Mouse (Mus musculus) thymus, postnatal 36 days (tissue): ENCODE results near the gene Dglucy.

ENCODE experiments used
- DNase-seq, 2 experiments: peaks; one replicate each; pipeline ENCODE4 v3.0.0; 2022; ENCODE audit warnings: mixed read lengths in 2 of 2

The Dglucy gene

GRCm38 (mm10) chr12:100887801-100888258 is 109.0 kb downstream of the Dglucy start:
- peak; percentile 29 to 44 for DNase-seq

- DNase-seq, result no peak
Observed at GRCm38 (mm10) chr12:100890548-100890947, 111.7 kb downstream of the Dglucy start.

- peak in 1 of 2 experiments; percentile 44 for DNase-seq
Observed at GRCm38 (mm10) chr12:100895504-100895903, 116.6 kb downstream of the Dglucy start.

- DNase-seq, result no peak
Observed at GRCm38 (mm10) chr12:100896661-100897060, 117.8 kb downstream of the Dglucy start.

GRCm38 (mm10) chr12:100897736-100898650 is 119.1 kb downstream of the Dglucy start:
- DNase-seq, result no peak

- DNase-seq, result peak in 1 of 2 experiments; percentile 26
Observed at GRCm38 (mm10) chr12:100899111-100899640, 120.3 kb downstream of the Dglucy start.

GRCm38 (mm10) chr12:100900901-100901300 is 122.0 kb downstream of the Dglucy start:
- no peak for DNase-seq

- DNase-seq, result no peak
Observed at GRCm38 (mm10) chr12:100901386-100901785, 122.5 kb downstream of the Dglucy start.

GRCm38 (mm10) chr12:100903761-100904160 is 124.9 kb downstream of the Dglucy start:
- peak; percentile 59 to 77 for DNase-seq

GRCm38 (mm10) chr12:100906861-100907260 is 128.0 kb downstream of the Dglucy start:
- DNase-seq, result no peak

GRCm38 (mm10) chr12:100907598-100908297 is 128.9 kb downstream of the Dglucy start, which contains the start of gene Gpr68:
Gene Gpr68, minus strand, starts transcription at chr12:100908198.
- no peak for DNase-seq

- no peak for DNase-seq
Observed at GRCm38 (mm10) chr12:100908298-100909034, 129.6 kb downstream of the Dglucy start.

GRCm38 (mm10) chr12:100909765-100910164 is 130.9 kb downstream of the Dglucy start:
- no peak for DNase-seq

GRCm38 (mm10) chr12:100910731-100911130 is 131.9 kb downstream of the Dglucy start:
- DNase-seq, result no peak

- no peak for DNase-seq
Observed at GRCm38 (mm10) chr12:100924646-100925339, 145.9 kb downstream of the Dglucy start.

GRCm38 (mm10) chr12:100925644-100926619 is 147.1 kb downstream of the Dglucy start:
- DNase-seq, result no peak

- DNase-seq, result no peak
Observed at GRCm38 (mm10) chr12:100928286-100928685, 149.4 kb downstream of the Dglucy start.

- DNase-seq, result no peak
Observed at GRCm38 (mm10) chr12:100931653-100932052, 152.8 kb downstream of the Dglucy start.

GRCm38 (mm10) chr12:100934796-100935195 is 155.9 kb downstream of the Dglucy start:
- no peak for DNase-seq

GRCm38 (mm10) chr12:100936116-100936515 is 157.3 kb downstream of the Dglucy start:
- DNase-seq, result peak; percentile 71 to 78

- no peak for DNase-seq
Observed at GRCm38 (mm10) chr12:100936737-100937136, 157.9 kb downstream of the Dglucy start.
